Mouse (Mus musculus): ENCODE measurements at regions not wholly inside any gene's neighbourhood (a gene's known extent, or its start where the extent isn't known, plus 50 kb on each side); places are given as distances from the start of the nearest gene placed in this dataset.

DNA sequence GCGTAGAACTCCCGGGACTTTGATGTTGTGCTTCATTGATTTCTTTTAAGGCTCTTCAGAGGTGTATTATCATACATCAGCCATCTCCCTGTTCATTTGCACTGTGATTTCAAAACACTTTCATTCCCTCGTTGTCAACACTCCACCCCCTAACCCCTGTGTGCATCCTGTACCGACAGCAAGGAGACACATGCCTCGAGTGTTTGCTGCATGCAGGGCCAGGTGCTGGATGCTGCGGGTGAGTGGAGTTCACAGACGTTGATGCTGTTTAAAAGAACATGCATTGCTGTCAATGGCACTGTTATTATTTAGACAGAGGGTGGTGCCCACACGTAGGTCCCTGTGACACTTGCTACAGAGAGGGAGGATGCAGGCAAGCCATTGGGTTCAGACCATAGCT lies 290.0 kb upstream of the Eef2kmt start:
- TF ChIP-seq POLR2A (IDR thresholded peaks at IDR 0.05; ENCODE audit: low read depth, low read length): no peak
- no peak for TF ChIP-seq CTCF (IDR thresholded peaks at IDR 0.05; ENCODE audit: extremely low read depth, insufficient read depth, insufficient read length, insufficient replicate concordance)

Data from spleen, adult 2 months (tissue).